Mouse (Mus musculus): ENCODE data around the gene Ptprs.
A peak's percentile ranks its signal among the peaks of the same experiment; 100 is the strongest.

The Ptprs gene

DNA sequence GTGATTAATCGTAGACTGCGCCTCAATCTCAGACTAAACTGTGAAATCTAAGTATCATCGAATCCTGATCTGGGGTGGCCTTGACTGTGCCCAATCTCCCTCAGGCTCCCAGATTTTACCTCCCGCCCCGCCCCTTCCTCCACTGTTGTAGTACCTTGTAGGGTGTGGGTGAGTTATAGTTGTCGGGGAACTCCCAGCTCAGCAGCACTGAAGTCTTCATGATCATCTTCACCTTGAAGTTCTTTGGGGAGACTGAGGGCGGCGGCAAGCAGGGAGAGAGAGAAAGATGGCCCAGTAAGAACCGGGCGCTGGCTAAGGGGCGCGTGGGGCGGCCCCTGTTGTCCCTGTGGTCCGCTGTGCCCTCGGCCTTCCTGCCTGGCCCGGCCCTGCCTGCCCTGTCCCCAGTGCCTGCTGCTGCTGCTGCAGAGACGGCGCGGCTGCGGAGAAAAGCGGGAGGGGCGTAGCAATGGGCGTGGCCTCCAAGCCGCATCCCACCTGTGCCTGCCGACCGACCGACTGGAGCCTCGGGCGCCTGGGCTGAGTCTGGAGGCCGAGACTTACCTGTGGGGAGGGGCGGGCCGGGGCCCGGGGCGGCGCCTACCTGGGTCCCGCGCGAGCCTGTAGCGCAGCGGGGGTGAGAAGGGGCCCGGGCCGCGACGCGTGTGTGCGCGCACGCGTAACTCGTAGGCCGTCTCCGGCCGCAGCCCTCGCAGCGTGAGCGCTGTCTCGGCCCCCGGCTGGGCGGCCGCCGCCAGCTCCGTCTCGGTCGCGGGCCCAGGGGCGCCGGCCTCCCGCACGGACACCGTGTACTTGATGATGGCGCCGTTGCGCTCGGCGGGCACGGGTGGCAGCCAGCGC is 51.3 kb downstream of the Ptprs start:
- peak; percentile 22 for DNase-seq (ENCODE audit: low spot score)

DNA sequence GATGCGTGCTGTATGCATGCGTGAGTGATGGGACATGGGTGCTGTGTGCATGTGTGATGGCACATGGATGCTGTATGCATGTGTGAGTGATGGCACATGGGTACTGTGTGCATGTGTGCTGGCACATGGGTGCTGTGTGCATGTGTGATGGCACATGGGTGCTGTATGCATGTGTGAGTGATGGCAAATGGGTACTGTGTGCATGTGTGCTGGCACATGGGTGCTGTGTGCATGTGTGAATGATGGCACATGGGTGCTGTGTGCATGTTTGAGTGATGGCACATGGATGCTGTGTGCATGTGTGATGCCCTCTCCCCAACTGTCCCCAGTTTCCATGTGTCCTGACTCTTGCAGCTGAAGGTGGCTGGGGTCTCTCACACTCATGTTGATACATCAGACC is 56.3 kb downstream of the Ptprs start:
- no peak for DNase-seq (ENCODE audit: low spot score)

DNA sequence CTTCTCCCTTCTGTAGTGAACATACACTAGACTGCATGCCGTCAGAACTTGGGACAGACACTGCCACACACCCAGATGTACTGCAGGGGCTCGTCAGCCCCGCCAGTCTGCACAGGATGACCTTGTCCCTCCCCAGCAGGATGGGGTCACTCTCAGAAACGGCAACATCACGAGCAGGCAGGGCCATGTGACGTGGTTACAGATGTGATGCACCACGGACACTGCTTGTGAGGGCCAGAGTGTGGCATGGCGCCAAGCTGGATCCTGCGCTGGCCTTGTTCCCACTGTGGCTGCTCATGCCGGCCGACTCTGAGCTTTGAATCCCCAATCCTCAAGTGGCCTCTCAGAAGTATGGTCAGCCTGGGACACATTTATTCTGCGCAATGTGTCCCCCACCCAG is 58.0 kb downstream of the Ptprs start:
- DNase-seq (ENCODE audit: low spot score), result no peak

DNA sequence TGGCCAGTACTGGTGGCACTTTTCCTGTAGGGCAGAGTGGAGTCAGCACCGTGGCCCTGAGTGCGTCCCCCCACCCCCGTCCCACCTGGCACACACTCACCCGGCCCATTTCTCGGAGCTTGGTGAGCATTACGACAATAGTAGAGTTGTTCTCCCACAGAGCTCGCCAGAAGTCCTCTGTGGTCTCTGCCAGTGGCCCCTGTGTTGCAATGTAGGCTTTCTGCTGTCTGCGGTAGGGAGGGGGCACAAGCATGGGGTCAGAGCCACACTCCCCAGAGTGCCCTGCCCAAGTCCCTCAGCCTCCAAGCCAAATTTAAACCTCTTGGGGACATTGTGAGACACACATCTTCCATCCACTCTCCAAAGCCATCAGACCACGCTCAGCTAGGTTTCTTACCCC is 61.5 kb downstream of the Ptprs start:
- DNase-seq (ENCODE audit: low spot score), result no peak

DNA sequence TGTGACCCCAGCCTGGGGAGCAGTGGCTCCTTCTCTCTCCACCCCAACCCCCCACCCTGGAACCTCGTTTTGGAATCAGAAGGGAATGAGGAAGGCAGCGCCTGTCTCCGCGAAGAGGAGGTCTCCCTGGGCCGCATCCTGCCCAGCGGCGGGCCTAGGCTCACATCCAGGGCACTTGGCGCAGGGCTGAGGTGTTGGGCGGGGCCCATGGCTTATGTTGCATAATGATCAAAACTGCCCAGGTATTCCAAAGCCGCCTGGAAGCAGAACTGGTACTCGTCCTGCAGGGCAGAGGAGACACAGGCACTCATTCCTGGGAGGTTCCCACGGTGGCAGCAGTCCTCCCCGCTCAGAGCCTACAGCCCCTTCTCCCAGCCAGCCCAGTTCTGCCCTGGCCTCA is 63.2 kb downstream of the Ptprs start:
- DNase-seq (ENCODE audit: low spot score), result no peak

GRCm38 (mm10) chr17:56411437-56411836 is 64.8 kb downstream of the Ptprs start:
- DNase-seq (ENCODE audit: low spot score), result no peak

GRCm38 (mm10) chr17:56409759-56410158 is 66.5 kb downstream of the Ptprs start:
- DNase-seq (ENCODE audit: low spot score), result no peak

DNA sequence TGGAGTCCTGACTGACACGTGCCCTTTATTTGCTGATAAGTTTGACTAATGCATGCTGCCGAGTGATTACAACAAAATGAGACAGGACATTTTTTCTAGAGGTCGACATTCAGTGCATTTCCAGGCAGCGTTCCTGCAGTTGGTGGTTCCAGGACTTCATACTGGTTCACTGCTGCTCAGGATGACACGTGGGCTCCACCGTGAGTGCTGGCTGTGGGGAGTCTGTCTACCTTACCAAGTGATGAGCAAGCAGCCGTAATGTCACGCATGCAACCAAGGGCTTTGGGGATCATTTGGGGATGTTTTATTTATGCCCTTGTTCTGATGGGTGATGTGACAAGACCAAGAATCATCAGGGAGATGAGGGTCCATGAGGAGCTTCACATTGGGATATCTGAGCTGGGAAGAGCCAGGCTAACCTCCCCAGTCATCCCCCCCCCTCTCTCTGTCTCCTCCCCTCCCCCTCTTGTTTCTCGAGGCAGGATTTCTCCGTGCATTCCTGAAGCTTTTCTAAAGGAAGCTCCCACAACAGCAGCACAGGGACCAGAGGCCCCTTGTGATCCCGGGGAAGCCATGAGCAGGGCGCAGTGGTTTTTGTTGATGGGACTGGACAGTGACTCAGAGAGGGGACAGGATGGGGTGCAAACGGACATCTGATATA is 67.2 kb downstream of the Ptprs start:
- no peak for DNase-seq (ENCODE audit: low spot score)

- DNase-seq (ENCODE audit: low spot score), result no peak
These were observed 68.9 kb downstream of the Ptprs start for GRCm38 (mm10) chr17:56407379-56407778.

- DNase-seq (ENCODE audit: low spot score), result no peak
These were observed 69.4 kb downstream of the Ptprs start for GRCm38 (mm10) chr17:56406878-56407277.

DNA sequence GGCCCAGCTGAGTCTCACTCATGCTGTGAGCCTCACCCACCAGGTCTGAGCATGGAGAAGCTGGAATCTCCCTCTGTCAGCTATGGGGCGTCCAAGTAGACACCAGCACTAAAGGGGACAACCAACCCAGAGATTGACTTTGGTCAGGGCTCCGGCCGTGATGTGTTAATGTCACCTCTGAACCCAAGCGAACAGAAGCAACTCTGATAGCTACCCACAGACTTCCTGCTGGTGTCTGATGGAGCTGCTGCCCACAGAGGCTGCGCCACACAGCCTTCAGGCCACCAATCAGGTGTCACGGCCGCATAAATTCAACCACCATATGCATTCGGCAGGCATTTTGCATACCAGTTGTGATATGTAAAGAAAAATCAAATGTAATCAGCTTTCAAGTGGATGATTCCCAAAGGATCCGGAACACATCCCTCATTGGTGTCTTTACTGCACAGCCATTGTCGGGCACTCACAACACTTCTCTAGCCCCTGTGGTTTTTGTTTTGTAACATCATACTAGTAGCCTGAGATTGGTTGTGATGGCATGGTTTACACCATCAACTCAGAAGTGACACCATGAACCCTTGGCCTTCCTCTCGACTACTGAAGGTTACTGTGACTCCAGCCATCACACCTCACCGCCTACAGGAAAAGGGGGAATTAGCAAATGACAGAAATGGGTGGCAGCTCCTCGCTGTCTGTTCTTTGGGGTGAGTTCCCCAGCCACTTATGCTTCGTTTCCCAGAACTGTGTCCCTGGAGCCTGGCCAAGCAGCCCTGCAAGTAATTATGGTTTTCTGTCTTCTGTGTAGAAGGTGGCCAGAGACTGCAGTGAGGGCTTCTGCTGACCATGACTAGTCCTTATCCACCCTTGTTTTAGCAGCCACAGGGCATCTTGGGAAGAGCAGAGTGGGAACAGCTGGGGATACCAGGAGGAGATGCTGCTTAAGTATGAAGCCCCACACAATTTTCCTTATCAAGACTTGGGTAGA is 70.1 kb downstream of the Ptprs start:
- no peak for DNase-seq (ENCODE audit: low spot score)

DNA sequence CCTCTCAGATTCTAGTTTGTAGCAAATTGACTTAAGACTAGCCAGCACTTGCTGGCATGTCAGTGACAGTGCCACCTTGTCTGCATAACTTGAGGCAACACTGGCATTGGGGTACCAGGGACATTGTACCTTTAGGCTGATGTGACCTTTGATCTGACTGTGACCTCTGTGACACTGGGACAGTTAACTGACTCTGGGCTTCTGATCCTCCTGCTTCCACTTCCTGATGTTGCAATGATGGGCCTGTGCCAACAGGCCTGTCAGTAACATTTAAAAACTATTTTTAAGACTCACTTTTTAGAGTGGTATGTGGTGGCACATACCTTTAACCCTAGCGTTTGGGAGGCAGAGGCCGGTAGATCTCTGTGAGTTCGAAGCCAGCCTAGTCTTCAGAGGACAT is 70.9 kb downstream of the Ptprs start:
- no peak for DNase-seq (ENCODE audit: low spot score)

GRCm38 (mm10) chr17:56401051-56401521 is 75.2 kb downstream of the Ptprs start:
- no peak for DNase-seq (ENCODE audit: low spot score)

DNA sequence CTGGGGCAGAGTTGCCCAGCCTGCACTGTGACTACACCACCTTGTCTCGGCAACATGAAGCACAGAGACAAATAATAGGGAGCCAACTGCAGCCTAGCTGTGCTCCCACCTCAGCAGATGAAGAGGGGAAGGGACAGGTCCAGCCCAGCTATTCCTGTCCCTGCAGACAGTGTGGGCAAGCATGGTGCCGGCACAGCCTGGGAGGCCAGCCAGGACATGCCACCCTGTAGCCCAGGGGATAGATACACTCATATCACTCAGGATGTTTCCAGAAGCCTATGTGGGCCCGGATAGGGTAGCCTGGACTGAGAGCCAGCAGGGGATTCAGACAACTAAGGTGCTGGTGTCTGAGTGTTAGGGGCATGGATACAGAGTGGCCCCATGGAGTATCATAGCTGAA is 76.1 kb downstream of the Ptprs start:
- DNase-seq (ENCODE audit: low spot score), result no peak

DNA sequence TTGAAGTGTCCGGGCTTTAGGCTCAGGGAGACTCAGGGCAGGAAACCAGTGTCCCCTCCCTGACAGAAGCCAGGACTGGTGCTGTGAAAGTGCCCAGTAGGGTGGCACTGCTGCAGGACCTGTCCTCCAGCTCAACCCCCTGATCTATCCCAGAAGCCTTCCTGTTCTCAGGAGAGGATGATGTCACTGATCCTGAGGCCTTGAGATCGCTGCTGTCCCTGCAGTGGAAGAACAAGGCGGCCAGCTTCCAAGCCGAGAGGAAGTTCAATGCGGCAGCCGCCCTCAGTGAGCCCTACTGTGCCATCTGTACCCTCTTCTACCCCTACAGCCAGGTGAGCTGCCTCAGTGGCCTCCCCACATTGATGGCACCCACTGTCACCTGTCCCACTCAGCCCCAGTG is 80.2 kb downstream of the Ptprs start:
- no peak for DNase-seq (ENCODE audit: low spot score)

- no peak for DNase-seq (ENCODE audit: low spot score)
These were observed 82.4 kb downstream of the Ptprs start for GRCm38 (mm10) chr17:56393889-56394288.

- no peak for DNase-seq (ENCODE audit: low spot score)
These were observed 83.0 kb downstream of the Ptprs start for GRCm38 (mm10) chr17:56393238-56393637.

- no peak for DNase-seq (ENCODE audit: low spot score)
These were observed 88.7 kb downstream of the Ptprs start for GRCm38 (mm10) chr17:56387612-56388011.

DNA sequence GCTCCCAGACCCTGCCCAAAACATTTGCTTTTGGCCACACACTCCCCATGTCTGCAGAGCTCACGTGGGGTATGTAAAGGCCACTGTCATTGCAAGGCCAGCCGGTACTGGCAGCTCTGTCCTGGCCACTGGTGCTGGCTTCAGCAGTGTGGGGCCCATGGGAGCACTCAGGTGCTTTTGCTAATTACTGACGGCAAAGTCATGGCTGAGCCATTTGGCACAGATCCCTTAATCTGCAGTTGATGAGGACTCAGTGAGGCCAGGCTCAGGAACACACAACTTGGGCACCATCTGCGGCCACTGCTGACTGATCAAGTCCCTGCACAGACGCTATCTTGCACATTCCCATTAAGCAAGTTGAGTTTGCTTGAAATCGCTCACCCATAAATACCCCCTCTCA is 91.4 kb downstream of the Ptprs start:
- no peak for DNase-seq (ENCODE audit: low spot score)

- DNase-seq (ENCODE audit: low spot score), result no peak
These were observed 93.3 kb downstream of the Ptprs start for GRCm38 (mm10) chr17:56382997-56383396.

DNA sequence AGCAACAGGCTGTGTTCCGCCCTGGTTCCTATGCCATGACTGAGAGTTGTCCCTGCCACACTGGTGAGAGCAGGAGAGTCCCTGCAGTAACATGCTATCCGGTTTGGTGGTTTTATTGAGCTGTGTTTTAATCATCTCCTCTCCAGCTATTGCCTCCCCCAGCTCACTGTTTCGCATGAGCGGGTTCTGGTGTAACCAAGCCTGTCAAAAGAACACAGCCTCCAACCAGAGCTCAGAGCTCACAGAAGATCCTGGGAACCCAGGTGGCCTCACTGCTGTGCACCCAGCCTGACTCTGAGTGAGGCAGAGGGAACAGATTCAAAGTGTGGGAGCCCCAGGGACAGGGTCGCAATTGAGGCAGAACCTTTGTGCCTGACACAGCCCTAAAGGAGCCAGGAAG is 95.1 kb downstream of the Ptprs start:
- no peak for DNase-seq (ENCODE audit: low spot score)

DNA sequence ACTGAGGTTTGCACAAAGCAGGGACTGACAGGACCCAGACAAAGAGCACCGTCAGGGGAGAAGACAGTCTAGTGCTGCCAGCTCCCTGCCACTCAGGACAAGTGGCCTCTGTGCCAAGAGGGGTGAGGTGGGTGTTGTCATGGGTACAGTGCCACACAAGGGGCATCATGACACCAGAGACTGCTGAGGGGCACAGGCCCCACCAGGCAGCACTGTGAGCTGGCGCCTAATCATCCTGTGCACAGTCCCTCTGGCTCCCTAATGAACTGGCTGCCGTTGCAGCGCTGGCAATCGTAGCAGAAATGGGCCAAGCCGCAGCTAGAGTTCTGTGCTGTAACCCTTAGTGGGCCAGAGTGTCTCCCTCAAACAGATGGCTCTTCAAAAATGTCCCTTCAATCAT is 96.0 kb downstream of the Ptprs start:
- DNase-seq (ENCODE audit: low spot score), result no peak

Data from ovary, postnatal 10 days (tissue).